Mouse (Mus musculus): ENCODE measurements around the gene Gm49450.
"Not testable (repeated sequence)": the region's sequence is repeated elsewhere in the genome, so short reads cannot be mapped to it uniquely, and the experiment has no call there.

Gene Gm49450

DNA sequence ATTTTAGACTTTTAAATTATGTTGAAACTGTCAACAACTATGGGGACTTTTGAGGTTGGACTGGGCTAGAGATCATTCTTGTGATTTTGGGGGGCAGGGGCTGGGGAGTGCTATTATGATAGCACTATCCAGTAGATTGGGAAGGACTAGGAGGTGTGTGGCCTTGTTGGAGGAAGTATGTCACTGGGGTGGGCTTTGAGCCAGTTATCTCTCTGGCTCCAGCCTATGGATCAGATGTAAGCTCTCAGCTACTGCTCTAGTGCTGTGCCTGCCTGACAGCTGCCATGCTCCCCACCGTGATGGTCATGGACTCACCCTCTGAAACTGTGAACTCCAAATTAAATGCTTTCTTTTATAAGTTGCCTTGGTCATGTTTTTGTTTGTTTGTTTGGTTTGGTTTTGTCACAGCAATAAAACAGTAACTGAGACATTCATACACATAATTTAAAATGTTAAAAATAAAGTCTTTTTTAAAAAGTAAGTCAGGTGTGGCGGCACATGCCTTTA, 30.3 kb downstream of the Gm49450 start:
- DNase-seq: no peak

DNA sequence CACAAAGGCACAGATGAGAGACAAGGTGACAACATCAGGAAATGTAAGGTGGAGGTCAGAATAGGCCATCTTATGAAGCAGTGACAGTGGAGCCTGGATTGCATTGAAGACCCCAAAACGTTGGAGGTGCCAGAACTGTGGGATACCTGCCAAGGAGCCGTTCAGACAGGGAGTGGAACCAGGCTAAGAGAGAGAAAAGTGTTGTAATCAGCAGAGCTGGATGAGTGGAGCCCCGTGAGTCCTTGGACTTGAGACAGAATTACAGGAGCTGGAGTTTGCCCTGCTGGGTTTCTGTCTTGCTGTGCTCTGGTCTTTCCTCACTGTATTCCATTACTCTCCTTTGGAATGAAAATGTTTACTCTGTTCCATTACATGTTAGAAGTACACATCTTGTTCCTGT, 30.8 kb downstream of the Gm49450 start:
- DNase-seq: no peak

DNA sequence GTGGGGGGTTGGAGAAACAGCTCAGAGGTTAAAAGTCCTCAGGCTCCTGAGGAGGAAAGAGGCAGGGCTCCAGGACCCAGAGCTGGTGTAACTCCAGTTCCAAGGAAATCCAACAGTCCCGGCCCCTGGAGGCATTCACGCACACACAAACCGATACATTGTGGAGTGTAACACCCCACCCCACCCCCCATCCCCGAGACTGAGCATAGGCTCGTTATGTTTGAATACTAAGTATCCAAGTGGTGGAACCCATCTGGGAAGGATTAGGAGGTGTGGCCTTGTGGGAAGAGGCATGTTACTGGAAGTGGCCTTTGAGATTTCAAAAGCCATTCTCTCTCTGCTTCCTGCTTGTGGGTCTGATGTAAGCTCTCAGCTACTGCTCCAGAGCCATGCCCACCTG, 31.8 kb downstream of the Gm49450 start:
- DNase-seq: no peak

DNA sequence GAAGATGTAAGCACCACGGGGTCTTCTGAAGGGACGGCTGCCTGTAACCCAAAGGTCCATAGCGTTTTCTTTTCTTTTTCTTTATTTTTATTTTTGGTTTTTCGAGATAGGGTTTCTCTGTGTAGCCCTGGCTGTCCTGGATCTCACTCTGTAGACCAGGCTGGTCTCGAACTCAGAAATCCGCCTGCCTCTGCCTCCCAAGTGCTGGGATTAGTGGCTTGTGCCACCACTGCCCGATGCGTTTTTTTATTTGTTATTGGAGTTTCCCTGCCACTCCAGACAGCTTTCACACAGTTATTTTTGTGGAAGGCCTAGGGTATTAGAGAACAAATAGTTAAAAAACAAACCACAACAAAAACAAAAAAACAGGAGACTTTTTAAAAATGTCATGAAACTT, 34.9 kb downstream of the Gm49450 start:
- not testable (repeated sequence) for DNase-seq

DNA sequence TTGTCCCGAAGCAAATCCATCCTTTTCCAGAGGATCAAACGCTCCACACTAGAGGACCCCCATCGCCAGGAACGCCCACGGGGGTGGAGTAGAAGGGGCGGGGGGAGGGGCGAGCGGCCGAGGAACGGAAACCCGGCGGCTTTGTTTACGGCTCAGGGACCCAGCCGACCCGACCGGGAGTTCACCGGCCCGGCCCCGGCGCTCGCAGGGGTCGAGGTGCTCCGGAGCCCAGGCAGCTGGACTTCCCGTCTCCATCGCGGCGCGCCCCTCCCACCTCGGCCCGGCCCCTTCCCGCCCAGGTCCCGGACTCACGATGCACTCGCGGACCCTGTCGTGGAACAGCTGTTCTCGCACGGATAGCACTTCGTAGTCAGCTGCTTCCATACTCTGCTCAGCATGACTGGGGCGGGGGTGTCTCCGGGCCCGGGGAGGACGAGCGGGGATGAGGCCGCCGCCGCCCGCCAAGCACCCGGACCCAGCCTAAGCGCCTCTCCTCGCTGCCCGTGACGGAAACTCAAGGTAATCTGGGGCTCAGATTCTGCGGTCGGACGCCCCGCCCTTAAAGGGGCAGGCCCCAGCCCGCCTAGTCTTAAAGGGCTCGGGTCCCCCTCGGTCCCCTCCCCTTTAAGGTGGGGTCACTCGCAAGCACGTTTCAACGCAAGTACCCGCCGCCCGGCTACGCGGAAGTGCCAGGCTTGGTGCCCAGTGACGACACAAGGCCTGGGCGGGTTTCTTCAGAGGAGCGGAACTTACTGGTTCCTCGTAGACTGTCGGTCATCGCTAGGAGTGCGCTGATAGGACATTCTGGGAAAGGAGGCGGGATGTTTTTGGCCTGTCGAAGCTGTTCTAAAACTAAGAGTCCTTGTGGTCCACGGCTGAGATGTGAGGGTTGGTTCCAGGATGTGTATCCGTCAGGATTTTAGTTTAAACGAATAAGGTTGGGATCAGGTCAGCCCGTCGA, 35.5 kb downstream of the Gm49450 start, which contains the start of gene Lmbr1l:
Lmbr1l (minus strand) TSS at position 694 of the 961 bp plus-strand sequence.
- DNase-seq: peak; percentile 95 to 99

DNA sequence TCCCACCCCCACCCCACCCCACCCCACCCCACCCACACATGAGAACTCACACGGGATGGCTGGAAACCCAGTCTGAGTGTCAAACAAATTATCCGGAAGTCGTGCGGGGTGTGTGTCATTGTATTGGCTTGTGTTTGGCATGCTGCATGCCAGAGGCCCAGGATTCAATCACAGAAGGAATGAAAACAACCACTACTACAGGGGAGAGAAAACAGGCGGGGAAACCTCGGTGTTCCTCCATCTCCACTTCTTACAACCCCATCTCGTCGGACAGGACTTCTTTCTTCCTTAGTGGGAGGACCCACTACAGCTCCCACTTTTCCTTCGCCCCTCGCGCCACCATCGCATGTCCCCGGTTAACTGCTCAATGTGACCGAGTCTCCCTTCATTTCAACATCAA, 36.3 kb downstream of the Gm49450 start:
- no peak for DNase-seq

DNA sequence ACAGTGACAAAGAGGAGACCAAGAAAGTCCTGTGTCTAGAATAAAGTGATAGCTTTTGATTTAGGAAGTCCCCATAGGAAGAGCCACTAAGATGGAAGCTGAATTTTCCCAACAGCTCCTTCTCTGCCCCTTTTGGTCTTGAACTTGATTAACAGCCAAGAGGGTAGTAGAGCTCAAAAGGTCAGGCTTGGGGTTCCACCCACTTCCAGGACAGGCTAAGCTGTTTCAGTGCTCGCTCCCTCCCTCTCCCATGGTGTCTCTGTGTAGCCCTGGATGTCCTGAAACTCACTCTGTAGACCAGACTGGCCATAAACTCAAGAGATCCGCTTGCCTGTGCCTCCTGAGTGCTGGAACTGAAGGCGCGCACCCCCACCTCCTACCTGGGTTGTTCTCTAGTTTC, 37.3 kb downstream of the Gm49450 start:
- no peak for DNase-seq

DNA sequence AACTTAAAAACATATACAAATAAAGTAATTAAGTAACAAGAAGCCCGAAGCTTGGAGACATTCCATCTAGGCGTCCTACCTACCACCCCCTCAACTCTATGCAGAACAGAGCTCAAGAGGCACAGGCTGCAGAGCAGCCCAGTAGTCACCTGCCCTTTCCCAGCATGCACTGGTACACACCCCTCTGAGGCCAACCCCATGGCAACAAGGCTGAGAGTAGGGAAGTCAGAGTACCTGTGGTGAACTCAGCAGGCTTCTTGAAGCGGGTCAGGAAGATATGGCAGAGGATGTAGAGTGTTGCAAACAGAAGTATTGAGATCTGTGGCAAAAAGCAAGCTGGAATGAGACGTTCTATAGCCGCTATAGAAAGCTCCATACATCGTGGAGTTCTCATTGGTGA, 38.4 kb downstream of the Gm49450 start:
- no peak for DNase-seq

DNA sequence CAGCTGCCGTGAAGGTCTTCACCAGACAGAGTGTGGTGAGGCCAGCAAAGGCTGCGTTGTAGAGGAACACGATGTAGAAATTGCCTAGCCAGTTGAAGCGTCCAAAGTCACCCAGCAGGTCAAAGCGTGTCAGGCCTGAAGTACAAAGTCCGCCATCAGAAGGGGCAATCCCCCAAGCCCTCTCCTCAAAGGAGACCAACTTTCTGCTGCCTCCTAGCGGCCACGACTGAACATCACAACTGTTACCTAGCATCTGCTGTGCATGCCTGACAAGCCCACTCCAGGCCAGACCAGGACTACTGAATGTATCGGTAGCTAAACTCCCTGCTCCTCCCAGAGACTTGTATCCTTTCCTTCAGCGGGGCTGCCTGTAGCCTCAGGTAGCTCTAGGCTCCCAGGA, 48.7 kb downstream of the Gm49450 start:
- DNase-seq: peak in 1 of 2 experiments; percentile 40

DNA sequence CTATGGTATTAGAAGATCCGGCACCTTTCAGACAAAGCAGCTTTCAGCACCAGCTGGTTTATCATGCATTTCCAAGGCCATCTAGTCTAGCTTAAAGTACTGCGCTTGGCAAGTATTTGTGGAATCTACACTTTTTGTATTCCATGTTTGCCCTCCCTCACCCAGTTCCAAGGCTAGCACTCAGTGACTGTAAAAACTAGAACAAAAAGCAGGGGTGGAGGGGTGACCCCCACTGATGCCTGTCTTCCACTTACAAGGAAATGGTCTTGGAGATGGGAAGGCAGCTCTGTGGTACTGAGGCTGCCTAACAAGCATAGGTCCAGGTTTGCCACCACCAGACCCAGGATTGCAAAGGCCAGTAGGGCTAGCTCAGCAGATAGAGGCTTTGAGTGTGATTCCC, 50.8 kb downstream of the Gm49450 start:
- DNase-seq: no peak

DNA sequence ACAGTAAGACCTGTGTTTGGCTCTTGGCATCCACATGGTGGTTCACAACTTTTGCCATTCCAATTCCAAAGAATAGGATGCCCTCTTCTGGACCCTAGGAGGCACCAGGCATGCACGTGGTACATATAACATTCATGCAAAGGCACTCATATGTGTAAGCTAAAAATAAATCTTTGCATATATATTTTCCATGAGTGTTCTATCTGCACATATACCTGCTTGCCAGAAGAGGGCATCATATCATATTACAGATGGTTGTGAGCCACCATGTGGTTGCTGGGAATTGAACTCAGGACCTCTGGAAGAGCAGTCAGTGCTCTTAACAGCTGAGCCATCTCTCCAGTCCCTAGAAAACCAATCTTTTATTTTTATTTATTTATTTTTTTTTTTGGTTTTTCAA, 51.8 kb downstream of the Gm49450 start:
- no peak for DNase-seq

DNA sequence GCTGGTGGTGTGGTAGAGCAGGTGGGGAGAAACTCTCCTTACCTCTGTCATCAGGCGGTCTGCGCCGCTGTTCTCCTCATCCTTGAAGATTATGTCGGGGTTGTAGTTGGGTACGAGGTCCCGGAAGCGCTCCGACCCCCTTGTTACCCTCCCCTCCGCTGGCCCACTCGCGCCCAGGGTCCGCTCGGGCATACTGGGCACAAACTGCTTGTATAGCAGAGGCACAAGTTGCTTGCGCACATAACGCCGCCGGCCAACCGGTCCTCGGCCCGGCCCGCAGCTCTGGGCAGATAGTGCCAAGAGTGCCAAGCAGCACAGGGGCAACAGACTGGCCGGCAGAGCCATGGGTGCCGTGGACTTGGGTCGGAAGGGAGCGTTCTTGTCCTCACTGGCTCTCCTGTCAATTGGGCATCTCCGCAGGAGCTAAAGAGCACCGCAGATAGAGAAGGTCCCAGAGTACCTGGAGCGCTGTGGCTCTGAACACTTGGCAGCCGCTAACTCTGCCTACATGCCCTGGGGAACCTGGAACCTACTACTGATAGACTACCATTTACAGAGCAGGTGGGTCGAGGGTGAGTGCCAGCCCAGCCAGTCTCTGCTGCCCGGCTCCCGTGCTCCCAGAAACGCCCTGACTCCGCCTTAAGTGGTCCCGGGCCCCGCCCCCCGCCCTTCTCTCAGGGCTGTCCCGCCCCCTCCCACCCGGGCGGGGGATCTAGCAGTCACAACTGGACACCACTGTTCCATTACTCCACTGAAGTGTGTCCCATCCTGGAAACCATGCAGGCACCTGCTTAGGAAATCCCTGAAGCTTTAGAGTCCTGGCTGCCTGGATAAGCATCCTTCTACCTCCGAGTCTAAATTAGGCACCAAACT, 55.2 kb downstream of the Gm49450 start, which contains the start of gene Dhh:
Dhh (minus strand) TSS at position 613 of the 873 bp plus-strand sequence.
- no peak for DNase-seq

DNA sequence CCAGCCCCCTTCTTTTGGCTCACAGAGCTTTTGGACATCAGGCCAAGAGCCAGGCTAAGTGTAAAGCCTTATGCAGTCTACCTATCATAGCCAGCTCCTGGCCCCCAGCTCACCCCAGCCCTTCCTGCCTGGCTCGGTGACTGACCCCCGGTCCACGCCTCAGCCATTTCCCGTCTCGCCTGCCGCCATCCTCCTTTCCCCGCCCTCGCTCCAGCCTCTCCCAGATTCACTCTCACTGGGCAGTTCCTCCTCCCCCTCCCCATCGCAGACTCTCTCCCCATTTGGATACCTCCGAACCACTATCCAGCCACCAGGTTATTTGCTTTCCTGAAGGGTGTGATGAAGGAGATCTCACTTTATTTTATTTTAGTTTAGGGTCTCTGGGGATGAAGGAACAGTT, 55.9 kb downstream of the Gm49450 start:
- no peak for DNase-seq

DNA sequence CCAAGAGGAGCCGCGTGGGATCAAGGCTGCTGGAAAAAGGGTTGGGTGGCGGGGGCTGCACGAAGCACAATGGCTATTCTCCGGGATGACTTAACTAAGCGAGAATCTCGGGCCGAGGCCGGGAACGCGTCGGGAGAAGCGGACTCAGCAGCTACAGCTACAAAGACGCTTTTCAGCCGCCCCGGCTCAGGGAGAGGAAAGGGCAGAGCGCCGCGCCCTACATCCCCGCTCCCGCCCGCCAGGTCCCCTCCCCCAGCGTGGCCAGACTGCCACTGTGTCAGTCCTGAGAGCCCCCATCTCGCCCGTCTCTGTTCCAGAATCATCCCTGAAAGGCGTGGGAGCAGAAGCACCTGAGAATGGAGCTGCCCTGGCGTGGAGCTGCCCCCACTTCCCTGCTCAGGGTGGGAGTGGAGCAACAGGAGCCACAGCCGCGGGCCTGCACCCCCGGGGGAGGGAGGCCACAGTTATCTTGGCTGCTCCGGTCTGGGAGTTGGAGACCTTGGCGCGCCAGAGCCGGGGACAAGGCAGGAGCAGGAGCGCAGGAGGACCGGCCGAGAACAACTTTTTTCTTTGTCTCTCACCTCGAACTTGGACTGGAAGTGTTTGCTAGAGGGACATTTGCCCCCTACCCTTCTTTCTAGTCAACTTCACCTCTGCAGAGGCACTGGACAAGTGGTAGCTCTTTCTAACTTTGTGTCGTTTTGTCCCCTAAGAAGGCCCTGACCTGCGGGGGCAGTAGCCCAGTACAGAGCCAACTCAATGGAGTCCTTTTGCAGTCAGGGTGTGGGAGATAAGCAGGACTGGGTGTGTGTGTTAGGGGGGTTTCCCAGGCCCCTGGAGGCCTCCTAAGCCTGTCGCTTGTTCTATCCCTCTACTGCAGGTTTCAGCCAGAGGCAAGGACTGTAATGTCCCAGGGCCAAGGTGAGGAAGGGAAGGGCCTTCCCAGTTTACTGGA, 57.4 kb downstream of the Gm49450 start:
- no peak for DNase-seq

DNA sequence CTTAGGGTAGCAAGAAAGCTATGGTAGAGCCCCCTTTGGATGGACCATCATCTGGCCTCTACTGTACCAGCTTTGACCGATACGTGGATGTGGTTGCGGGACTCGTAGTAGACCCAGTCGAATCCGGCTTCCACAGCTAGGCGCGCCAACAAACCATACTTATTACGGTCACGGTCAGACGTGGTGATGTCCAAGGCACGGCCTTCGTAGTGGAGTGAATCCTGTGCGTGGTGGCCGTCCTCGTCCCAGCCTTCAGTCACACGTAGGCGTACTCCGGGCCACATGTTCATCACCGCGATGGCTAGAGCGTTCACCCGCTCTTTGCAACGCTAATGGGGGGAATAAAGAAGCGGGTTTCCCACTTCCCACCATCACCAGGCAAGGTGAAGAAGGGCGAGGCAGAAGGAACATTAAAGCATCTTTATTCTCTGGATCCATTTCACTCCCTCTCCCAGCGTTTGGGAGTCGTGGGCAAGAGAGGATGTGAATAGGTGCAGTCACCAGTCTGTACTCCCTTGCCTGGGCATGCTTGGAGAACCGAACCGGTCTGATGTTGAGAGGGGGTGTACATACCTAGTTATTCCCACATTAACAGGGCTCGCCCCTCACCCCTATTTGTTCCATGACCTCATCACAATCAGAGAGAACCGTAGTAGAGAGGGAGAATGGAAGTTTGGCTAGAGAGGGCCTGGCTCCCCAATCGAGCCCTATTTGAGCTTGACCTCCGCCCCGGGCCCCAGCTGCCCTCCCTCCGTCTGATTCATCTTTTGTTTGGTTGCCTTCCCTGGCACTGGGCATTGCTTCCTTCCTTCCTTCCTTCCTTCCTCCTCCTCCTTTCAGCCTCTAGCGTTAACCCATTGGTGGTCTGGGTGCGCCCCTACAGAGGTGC, 58.4 kb downstream of the Gm49450 start:
- DNase-seq: no peak

DNA sequence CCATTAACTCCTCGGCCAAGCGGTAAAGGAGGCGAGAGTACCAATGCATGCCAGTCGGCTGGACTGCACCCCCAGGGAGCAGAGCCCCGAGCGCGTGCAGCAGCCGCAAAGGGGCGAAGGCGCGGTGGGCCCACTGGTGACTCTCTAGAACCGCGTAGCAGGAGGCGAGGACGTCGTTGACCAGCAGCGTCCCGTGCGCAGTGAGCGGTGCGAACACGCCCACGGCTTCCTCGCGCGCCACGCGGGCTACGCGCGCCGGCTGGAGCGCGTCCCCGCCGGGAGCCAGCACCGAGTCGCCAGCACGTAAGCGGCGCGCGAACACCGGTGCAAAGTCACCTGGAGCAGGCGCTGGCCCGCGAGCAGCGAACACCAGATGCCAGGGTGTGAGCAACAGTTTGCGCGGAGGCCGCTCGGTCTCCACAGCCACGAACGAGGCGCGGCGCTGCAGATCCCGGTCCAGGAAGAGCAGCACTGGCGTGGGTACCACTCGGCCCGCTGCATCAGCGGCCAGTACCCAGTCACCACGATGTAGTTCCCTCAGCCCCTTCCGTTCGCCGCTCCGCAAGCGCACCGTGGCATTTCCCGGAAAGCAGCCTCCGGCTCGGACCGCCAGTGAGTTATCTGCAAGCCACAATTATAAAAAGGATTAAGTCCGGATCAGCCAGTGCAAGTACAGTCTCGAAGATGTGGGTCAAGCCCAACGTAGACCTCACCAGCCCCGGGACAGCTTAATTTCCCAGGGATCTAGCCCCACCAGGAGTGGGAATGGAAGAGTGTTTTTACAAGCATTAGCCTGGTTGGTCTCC, 59.2 kb downstream of the Gm49450 start, which contains the start of gene Rhebl1:
Rhebl1 (minus strand) TSS at position 601 of the 806 bp plus-strand sequence.
- peak in 1 of 2 experiments; percentile 37 for DNase-seq

DNA sequence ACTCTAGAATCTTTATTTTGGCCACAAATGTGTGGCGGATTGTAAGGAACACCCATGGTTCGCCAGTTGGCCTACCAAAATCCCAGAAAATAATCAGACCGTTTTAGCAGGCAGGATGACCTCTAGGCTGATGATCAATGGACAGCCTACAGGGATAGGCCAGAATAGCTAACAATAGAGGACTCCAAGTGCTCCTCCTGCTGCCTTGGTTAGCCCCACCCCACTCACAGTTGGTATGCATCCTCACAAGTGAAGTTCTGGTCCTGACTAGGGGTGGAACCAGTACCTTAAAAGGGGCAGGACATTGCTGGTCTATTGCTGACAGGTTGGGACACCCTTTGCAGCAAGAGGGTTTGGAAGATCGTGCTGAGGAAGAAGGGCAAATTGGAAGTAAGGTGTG, 60.3 kb downstream of the Gm49450 start:
- no peak for DNase-seq

DNA sequence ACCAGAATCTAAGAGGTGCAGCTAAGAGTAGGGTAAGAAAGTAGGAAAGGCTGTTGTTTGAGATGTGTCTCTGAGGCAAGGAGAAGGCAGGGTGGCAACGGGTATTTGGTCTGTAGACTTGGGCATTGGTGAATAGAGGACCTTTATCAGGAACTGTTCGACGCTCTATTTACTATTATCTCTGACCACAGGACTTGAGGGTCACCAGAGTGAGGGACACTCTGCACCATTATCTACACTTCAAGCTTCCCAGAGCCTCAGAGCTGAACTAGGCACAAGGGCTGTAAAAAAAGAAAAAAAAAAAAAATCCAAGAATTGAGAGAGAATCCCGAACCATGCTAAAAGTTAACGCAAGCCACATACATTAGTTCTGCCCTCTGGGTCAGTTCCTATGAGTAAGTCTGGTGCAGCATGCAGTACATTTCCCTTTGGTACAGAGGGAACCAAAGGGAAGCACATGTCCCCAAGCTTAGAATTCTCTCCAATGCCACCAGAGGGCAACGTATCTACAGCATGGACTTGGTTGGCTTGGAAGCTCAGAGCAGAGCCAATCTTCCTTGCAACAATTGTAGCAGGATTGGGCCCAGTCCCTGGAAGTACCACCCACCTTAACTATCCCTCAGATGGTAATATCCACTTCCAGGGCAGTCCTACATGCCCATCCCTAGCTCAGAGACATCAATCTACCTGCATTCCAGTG, 61.3 kb downstream of the Gm49450 start:
- no peak for DNase-seq

DNA sequence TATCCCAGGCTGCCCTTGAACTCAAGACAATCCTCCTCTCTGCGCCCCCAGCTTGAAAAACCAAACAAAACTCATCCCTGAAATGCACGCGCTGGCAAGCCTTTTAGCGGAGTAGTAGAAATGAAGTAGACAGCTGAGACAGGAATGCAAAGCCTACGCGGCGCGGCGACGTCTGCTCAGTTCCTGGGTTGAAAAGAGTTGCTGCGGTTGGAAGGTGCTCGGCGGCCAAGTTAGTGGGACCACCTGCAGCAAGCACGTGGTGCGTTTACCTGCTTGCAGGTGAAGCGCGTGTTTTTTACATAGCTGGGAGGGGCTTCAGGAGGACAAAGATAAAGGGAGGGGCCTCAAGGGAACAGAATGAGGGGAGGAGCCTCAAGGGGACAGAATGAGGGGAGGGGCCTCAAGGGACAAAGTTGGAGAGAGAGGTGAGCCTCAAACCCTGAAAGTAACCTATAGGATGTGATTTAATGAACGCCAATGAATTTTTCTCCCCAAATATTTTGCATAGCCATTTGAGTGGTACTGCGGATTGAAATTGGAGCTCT, 62.1 kb downstream of the Gm49450 start:
- no peak for DNase-seq
